Mouse (Mus musculus) mouse trophoblast stem cell (cell line): ENCODE data around the gene Rfxank.

ENCODE experiments used
- in situ Hi-C, 2 experiments: fragments of 300-500 bp; cut with MseI, MboI; formaldehyde crosslinking; loops; 2 replicates in 1 of 2; 3 replicates in 1 of 2; pipeline ENCODE4 v1.15.1; 2025

The Rfxank gene

GRCm38 (mm10) chr8:70150158-70150557, 11.2 kb upstream of the Rfxank start:
- in situ Hi-C loops: no loop called here

GRCm38 (mm10) chr8:70147678-70148607, 9.0 kb upstream of the Rfxank start:
- in situ Hi-C loops: no loop called here

- in situ Hi-C loops: no loop called here
Observed at GRCm38 (mm10) chr8:70139981-70140380, 1.0 kb upstream of the Rfxank start.

GRCm38 (mm10) chr8:70137890-70138289, 1.1 kb downstream of the Rfxank start:
- in situ Hi-C loops: no loop called here

GRCm38 (mm10) chr8:70136591-70136990, 2.4 kb downstream of the Rfxank start:
- in situ Hi-C loops: no loop called here

- in situ Hi-C loops: no loop called here
Observed at GRCm38 (mm10) chr8:70134931-70135330, 4.0 kb downstream of the Rfxank start.

GRCm38 (mm10) chr8:70134086-70134485, 4.9 kb downstream of the Rfxank start:
- in situ Hi-C loops: no loop called here

GRCm38 (mm10) chr8:70131166-70131883, 7.6 kb downstream of the Rfxank start, which contains the start of gene Nr2c2ap:
Nr2c2ap (plus strand) TSS chr8:70131333.
- in situ Hi-C loops: no loop called here

- in situ Hi-C loops: no loop called here
Observed at GRCm38 (mm10) chr8:70130066-70130465, 8.9 kb downstream of the Rfxank start.

- in situ Hi-C loops: no loop called here
Observed at GRCm38 (mm10) chr8:70129309-70129952, 9.5 kb downstream of the Rfxank start.

- in situ Hi-C loops: no loop called here
Observed at GRCm38 (mm10) chr8:70128435-70128834, 10.5 kb downstream of the Rfxank start.

- in situ Hi-C loops: no loop called here
Observed at GRCm38 (mm10) chr8:70124992-70125391, 14.0 kb downstream of the Rfxank start.

GRCm38 (mm10) chr8:70122863-70123262, 16.1 kb downstream of the Rfxank start:
- in situ Hi-C loops: no loop called here

GRCm38 (mm10) chr8:70120667-70121066, 18.3 kb downstream of the Rfxank start, which contains the start of gene Ncan:
Ncan (minus strand) TSS chr8:70120873.
- in situ Hi-C loops: no loop called here

- in situ Hi-C loops: no loop called here
Observed at GRCm38 (mm10) chr8:70118726-70119700, 19.9 kb downstream of the Rfxank start.

- in situ Hi-C loops: no loop called here
Observed at GRCm38 (mm10) chr8:70117611-70118010, 21.3 kb downstream of the Rfxank start.

- in situ Hi-C loops: no loop called here
Observed at GRCm38 (mm10) chr8:70114892-70115291, 24.1 kb downstream of the Rfxank start.

GRCm38 (mm10) chr8:70114488-70114887, 24.5 kb downstream of the Rfxank start:
- in situ Hi-C loops: no loop called here

GRCm38 (mm10) chr8:70112401-70113016, 26.4 kb downstream of the Rfxank start:
- in situ Hi-C loops: no loop called here

- in situ Hi-C loops: no loop called here
Observed at GRCm38 (mm10) chr8:70111192-70111795, 27.7 kb downstream of the Rfxank start.
